10 mouse cellular contexts compared by ENCODE assay signal in the genomic region with DNA sequence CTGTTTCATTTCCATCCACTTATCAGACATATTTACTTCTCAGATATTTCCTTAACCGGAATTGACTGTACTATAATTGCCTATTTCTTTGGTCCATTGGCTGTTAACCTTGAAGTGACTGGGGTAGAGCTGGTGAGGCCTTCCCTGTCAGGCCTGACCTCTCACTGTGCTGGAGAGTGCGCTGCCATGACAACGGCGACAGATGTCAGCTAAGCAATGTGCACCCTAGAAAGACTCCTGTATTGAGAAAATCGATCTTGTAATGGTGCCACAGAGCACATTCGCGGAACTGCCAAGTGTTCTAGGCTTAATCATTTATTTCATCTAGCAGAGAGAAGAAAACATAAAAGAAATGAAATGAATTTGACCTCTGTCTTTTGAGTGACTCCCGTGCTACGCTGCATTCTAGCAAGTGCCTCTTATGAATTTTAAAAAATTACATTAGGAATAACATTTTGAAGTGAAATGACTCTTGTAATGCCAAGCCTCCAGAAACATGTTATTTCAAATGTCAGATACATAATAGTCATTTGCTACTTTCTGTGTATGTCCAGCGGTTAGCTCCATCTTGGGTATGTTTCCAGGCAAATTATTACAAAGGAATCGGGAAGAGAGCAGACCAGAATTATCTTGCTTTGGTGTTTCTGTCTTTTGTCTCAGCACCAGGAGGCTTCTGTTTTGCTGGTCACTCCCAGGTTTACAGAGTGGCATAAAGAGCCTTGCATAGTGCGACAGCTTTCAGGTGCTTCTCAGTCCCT.
DNase-seq lines count a peak whose midpoint lies in the region; ATAC-seq and TF ChIP-seq lines count a peak whose summit lies in the region.
"Had no signal": no experiment of that assay in that cellular context is flagged by ENCODE, and none has a peak within 500 bp of the region (broad histone marks: within the 10 kb centered on the region; RNA-seq: fewer than 3 reads in every experiment).

No protein-coding gene starts in this region.

- peaks cover 15% of the 10 kb centered on the region for H3K4me1 ChIP-seq in forebrain, embryonic 11.5 days (replicated peaks; ENCODE audit: control insufficient read depth, insufficient read depth, low read length)
- H3K4me1 ChIP-seq in hindbrain, postnatal 0 days (ENCODE audit: insufficient read depth, low read length): peaks cover 16% of the 10 kb centered on the region; the same call in 1 of the 2 replicates
- peaks cover 12% of the 10 kb centered on the region for H3K4me1 ChIP-seq in neural tube, embryonic 14.5 days (ENCODE audit: control insufficient read depth, insufficient read depth, low read length)

- peak overlapping the region; percentile 60 for H3K27ac ChIP-seq in forebrain, embryonic 11.5 days (ENCODE audit: low read depth, low read length)
- peak overlapping the region; percentile 65 for H3K27ac ChIP-seq in hindbrain, postnatal 0 days
- H3K27ac ChIP-seq in neural tube, embryonic 14.5 days (ENCODE audit: low read depth, low read length): peak overlapping the region; percentile 34; the same call in 1 of the 2 replicates
- H3K27ac ChIP-seq: liver, embryonic 15.5 days had no signal

- no peaks in the 10 kb centered on the region for H3K9me3 ChIP-seq in forebrain, embryonic 11.5 days (ENCODE audit: control insufficient read depth, low read length)
- no peaks in the 10 kb centered on the region for H3K9me3 ChIP-seq in hindbrain, postnatal 0 days (ENCODE audit: low read length)
- H3K9me3 ChIP-seq in neural tube, embryonic 14.5 days (ENCODE audit: control insufficient read depth, low read length): no peaks in the 10 kb centered on the region
- H3K9me3 ChIP-seq: liver, embryonic 15.5 days had no signal

- ATAC-seq in forebrain, embryonic 11.5 days (replicated peaks; ENCODE audit: low FRiP score): 0 out of 2 replicates have a peak, but pooled peaks have one; percentile 33
- peak; percentile 69; the same call in 1 of the 2 replicates for ATAC-seq in hindbrain, postnatal 0 days
- ATAC-seq in neural tube, embryonic 14.5 days (ENCODE audit: low read depth): peak; percentile 44; the same call in 1 of the 2 replicates
- no peak for ATAC-seq in erythroblast, adult 5-6 weeks (replicated peaks; ENCODE audit: low FRiP score, poor library complexity, severe bottlenecking)

- no peak for TF ChIP-seq CTCF in hindbrain, postnatal 0 days (IDR thresholded peaks at IDR 0.05; ENCODE audit: low read depth)

- DNase-seq in layer of hippocampus, adult 9-10 months (ENCODE audit: low spot score): peak; percentile 30
- no peak for DNase-seq in layer of hippocampus, adult 11-12 months (ENCODE audit: low spot score)
- peak; percentile 55 for DNase-seq in forebrain, embryonic 11.5 days (ENCODE audit: low spot score)
- DNase-seq in hindbrain, postnatal 0 days (ENCODE audit: low spot score): peak; percentile 65
- no peak for DNase-seq in left cerebral cortex, adult 18-20 months (ENCODE audit: low spot score in 2 of 2)
- no peak for DNase-seq in thymus, postnatal 0 days (ENCODE audit: low spot score)

- H3K4me3 ChIP-seq in forebrain, embryonic 11.5 days (ENCODE audit: low read depth, low read length): no peak overlapping the region
- no peak overlapping the region for H3K4me3 ChIP-seq in hindbrain, postnatal 0 days (ENCODE audit: low read length)
- no peak overlapping the region for H3K4me3 ChIP-seq in neural tube, embryonic 14.5 days (ENCODE audit: low read depth, low read length)
- H3K4me3 ChIP-seq: liver, embryonic 15.5 days had no signal

- H3K36me3 ChIP-seq in forebrain, embryonic 11.5 days (ENCODE audit: control insufficient read depth, insufficient read depth, low read length): no peaks in the 10 kb centered on the region
- H3K36me3 ChIP-seq in hindbrain, postnatal 0 days (ENCODE audit: insufficient read depth, low read length): no peaks in the 10 kb centered on the region
- H3K36me3 ChIP-seq in neural tube, embryonic 14.5 days (ENCODE audit: control insufficient read depth, insufficient read depth, low read length): no peaks in the 10 kb centered on the region
- H3K36me3 ChIP-seq: liver, embryonic 15.5 days had no signal

- no peaks in the 10 kb centered on the region for H3K27me3 ChIP-seq in forebrain, embryonic 11.5 days (ENCODE audit: control insufficient read depth, insufficient read depth, low read length)
- no peaks in the 10 kb centered on the region for H3K27me3 ChIP-seq in hindbrain, postnatal 0 days (ENCODE audit: insufficient read depth, low read length)
- H3K27me3 ChIP-seq in neural tube, embryonic 14.5 days (ENCODE audit: control insufficient read depth, insufficient read depth, low read length): no peaks in the 10 kb centered on the region

- WGBS in forebrain, embryonic 11.5 days: 53% methylated on average over 12 of the region's 12 CpGs
- 27% methylated on average over 12 of the region's 12 CpGs for WGBS in hindbrain, postnatal 0 days
- 18% methylated on average over 12 of the region's 12 CpGs for WGBS in neural tube, embryonic 14.5 days

- H3K9ac ChIP-seq in forebrain, embryonic 11.5 days (ENCODE audit: low read length): no peak overlapping the region
- H3K9ac ChIP-seq in hindbrain, postnatal 0 days (replicated peaks; ENCODE audit: low read length): no peak overlapping the region
- H3K9ac ChIP-seq in neural tube, embryonic 14.5 days (replicated peaks; ENCODE audit: low read depth, low read length): no peak overlapping the region
- H3K9ac ChIP-seq: liver, embryonic 15.5 days had no signal

- H3K4me2 ChIP-seq in forebrain, embryonic 11.5 days (ENCODE audit: low read depth, low read length, severe bottlenecking): no peak overlapping the region
- no peak overlapping the region for H3K4me2 ChIP-seq in hindbrain, postnatal 0 days (ENCODE audit: low read depth, low read length)
- H3K4me2 ChIP-seq in neural tube, embryonic 14.5 days (ENCODE audit: low read depth, low read length): no peak overlapping the region
- H3K4me2 ChIP-seq: heart, embryonic 11.5 days; liver, embryonic 15.5 days had no signal

Comparison
In these comparisons a context has a peak if more than half of its experiments do, and no peak if none do; other contexts are left out.
1. DNase-seq: peak in layer of hippocampus, adult 9-10 months (single experiment), forebrain, embryonic 11.5 days (single experiment) and hindbrain, postnatal 0 days (single experiment); none in layer of hippocampus, adult 11-12 months (single experiment), left cerebral cortex, adult 18-20 months (0 of 2) and thymus, postnatal 0 days (single experiment).
2. Peak in every context shown above with its lines, with median percentiles within 50 percentile points of each other: H3K27ac ChIP-seq.